Mouse (Mus musculus): ENCODE measurements around the gene Gprc5b. TPM values are rescaled to one million over a fixed set of nuclear protein-coding genes. Genes with fewer than 3 reads are reported as not detected.

Gene Gprc5b
- polyA plus RNA-seq, 1 experiment = 18.9 TPM

GRCm38 (mm10) chr7:118968870-118969269 lies 26.1 kb downstream of the Gprc5b start:
- DNase-seq = no peak
- Histone ChIP-seq H3K36me3 (ENCODE audit: control insufficient read depth, insufficient read depth, low read length) (no peaks in the 10 kb centered on the region), H3K27me3 (replicated peaks; ENCODE audit: control insufficient read depth, insufficient read depth, low read length) (no peaks in the 10 kb centered on the region), H3K27ac (ENCODE audit: insufficient read depth, low read depth, low read length) (no peak overlapping the region), H3K4me3 (ENCODE audit: insufficient read depth, low read depth, low read length) (no peak overlapping the region), H3K4me1 (ENCODE audit: control insufficient read depth, insufficient read depth, low read length) (no peaks in the 10 kb centered on the region)
- 96% methylated on average over 3 of the region's 3 CpGs for WGBS
- TF ChIP-seq POLR2A (IDR thresholded peaks at IDR 0.05; ENCODE audit: low read depth, low read length) = no peak
- TF ChIP-seq CTCF (conservative IDR thresholded peaks at IDR 0.05; ENCODE audit: insufficient read depth, insufficient read length, low read depth, low read length) = no peak

GRCm38 (mm10) chr7:118965198-118965597 lies 29.8 kb downstream of the Gprc5b start:
- no peak for DNase-seq
- H3K4me3 ChIP-seq (ENCODE audit: insufficient read depth, low read depth, low read length) = no peak overlapping the region
- no peaks in the 10 kb centered on the region for H3K36me3 ChIP-seq (ENCODE audit: control insufficient read depth, insufficient read depth, low read length)
- TF ChIP-seq CTCF (conservative IDR thresholded peaks at IDR 0.05; ENCODE audit: insufficient read depth, insufficient read length, low read depth, low read length) = no peak
- 38% methylated on average over 7 of the region's 7 CpGs for WGBS
- no peak overlapping the region for H3K27ac ChIP-seq (ENCODE audit: insufficient read depth, low read depth, low read length)
- H3K27me3 ChIP-seq (replicated peaks; ENCODE audit: control insufficient read depth, insufficient read depth, low read length) = no peaks in the 10 kb centered on the region
- no peaks in the 10 kb centered on the region for H3K4me1 ChIP-seq (ENCODE audit: control insufficient read depth, insufficient read depth, low read length)

- no peak for DNase-seq
- H3K4me1 ChIP-seq (ENCODE audit: control insufficient read depth, insufficient read depth, low read length) = no peaks in the 10 kb centered on the region
- TF ChIP-seq CTCF (conservative IDR thresholded peaks at IDR 0.05; ENCODE audit: insufficient read depth, insufficient read length, low read depth, low read length) (no peak), POLR2A (IDR thresholded peaks at IDR 0.05; ENCODE audit: low read depth, low read length) (no peak)
- H3K27ac ChIP-seq (ENCODE audit: insufficient read depth, low read depth, low read length) = no peak overlapping the region
- H3K27me3 ChIP-seq (replicated peaks; ENCODE audit: control insufficient read depth, insufficient read depth, low read length) = no peaks in the 10 kb centered on the region
- no peaks in the 10 kb centered on the region for H3K36me3 ChIP-seq (ENCODE audit: control insufficient read depth, insufficient read depth, low read length)
- WGBS = 10% methylated on average over 3 of the region's 3 CpGs
- H3K4me3 ChIP-seq (ENCODE audit: insufficient read depth, low read depth, low read length) = no peak overlapping the region
These were observed 30.2 kb downstream of the Gprc5b start for GRCm38 (mm10) chr7:118964777-118965176.

- no peak overlapping the region for H3K4me3 ChIP-seq (ENCODE audit: insufficient read depth, low read depth, low read length)
- no peak for DNase-seq
- H3K27me3 ChIP-seq (replicated peaks; ENCODE audit: control insufficient read depth, insufficient read depth, low read length) = no peaks in the 10 kb centered on the region
- no peaks in the 10 kb centered on the region for H3K36me3 ChIP-seq (ENCODE audit: control insufficient read depth, insufficient read depth, low read length)
- no peak for TF ChIP-seq POLR2A (IDR thresholded peaks at IDR 0.05; ENCODE audit: low read depth, low read length)
- TF ChIP-seq CTCF (conservative IDR thresholded peaks at IDR 0.05; ENCODE audit: insufficient read depth, insufficient read length, low read depth, low read length) = no peak
- no peak overlapping the region for H3K27ac ChIP-seq (ENCODE audit: insufficient read depth, low read depth, low read length)
- 61% methylated on average over 7 of the region's 7 CpGs for WGBS
- no peaks in the 10 kb centered on the region for H3K4me1 ChIP-seq (ENCODE audit: control insufficient read depth, insufficient read depth, low read length)
These were observed 35.8 kb downstream of the Gprc5b start for GRCm38 (mm10) chr7:118959209-118959608.

- 83% methylated on average over 4 of the region's 4 CpGs for WGBS
- H3K36me3 ChIP-seq (ENCODE audit: control insufficient read depth, insufficient read depth, low read length) = no peaks in the 10 kb centered on the region
These were observed 38.3 kb downstream of the Gprc5b start for GRCm38 (mm10) chr7:118956616-118957246.

DNA sequence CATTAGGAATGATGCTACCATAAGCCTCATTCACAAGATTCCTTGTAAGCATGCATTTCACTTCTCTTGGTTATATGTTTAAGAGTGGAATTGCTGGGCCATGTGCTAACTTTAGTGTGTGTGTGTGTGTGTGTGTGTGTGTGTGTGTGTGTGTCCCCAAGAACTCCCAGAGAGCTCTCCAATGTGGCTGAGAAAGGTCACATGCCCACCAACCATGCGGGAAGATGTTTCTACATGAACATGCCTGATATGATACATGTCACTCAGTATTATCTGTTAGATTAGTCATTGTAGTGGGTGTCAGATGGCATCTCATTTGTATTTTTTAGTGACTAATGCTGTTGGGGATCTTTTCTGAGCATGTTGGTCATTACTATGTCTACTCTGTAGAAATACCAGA lies 40.0 kb downstream of the Gprc5b start:
- 100% methylated on average over 1 of the region's 1 CpGs for WGBS
- TF ChIP-seq CTCF (conservative IDR thresholded peaks at IDR 0.05; ENCODE audit: insufficient read depth, insufficient read length, low read depth, low read length) (no peak), POLR2A (IDR thresholded peaks at IDR 0.05; ENCODE audit: low read depth, low read length) (no peak)
- Histone ChIP-seq H3K4me3 (ENCODE audit: insufficient read depth, low read depth, low read length) (no peak overlapping the region), H3K4me1 (ENCODE audit: control insufficient read depth, insufficient read depth, low read length) (no peaks in the 10 kb centered on the region), H3K36me3 (ENCODE audit: control insufficient read depth, insufficient read depth, low read length) (no peaks in the 10 kb centered on the region), H3K27ac (ENCODE audit: insufficient read depth, low read depth, low read length) (no peak overlapping the region), H3K27me3 (replicated peaks; ENCODE audit: control insufficient read depth, insufficient read depth, low read length) (no peaks in the 10 kb centered on the region)
- DNase-seq = no peak

More at GRCm38 (mm10) chr7:118956616-118957246, 38.3 kb downstream of the Gprc5b start:
- no peak for DNase-seq
- Histone ChIP-seq H3K4me1 (ENCODE audit: control insufficient read depth, insufficient read depth, low read length) (no peaks in the 10 kb centered on the region), H3K27me3 (replicated peaks; ENCODE audit: control insufficient read depth, insufficient read depth, low read length) (no peaks in the 10 kb centered on the region), H3K4me3 (ENCODE audit: insufficient read depth, low read depth, low read length) (no peak overlapping the region), H3K27ac (ENCODE audit: insufficient read depth, low read depth, low read length) (no peak overlapping the region)
- TF ChIP-seq POLR2A (IDR thresholded peaks at IDR 0.05; ENCODE audit: low read depth, low read length) = no peak
- no peak for TF ChIP-seq CTCF (conservative IDR thresholded peaks at IDR 0.05; ENCODE audit: insufficient read depth, insufficient read length, low read depth, low read length)

DNA sequence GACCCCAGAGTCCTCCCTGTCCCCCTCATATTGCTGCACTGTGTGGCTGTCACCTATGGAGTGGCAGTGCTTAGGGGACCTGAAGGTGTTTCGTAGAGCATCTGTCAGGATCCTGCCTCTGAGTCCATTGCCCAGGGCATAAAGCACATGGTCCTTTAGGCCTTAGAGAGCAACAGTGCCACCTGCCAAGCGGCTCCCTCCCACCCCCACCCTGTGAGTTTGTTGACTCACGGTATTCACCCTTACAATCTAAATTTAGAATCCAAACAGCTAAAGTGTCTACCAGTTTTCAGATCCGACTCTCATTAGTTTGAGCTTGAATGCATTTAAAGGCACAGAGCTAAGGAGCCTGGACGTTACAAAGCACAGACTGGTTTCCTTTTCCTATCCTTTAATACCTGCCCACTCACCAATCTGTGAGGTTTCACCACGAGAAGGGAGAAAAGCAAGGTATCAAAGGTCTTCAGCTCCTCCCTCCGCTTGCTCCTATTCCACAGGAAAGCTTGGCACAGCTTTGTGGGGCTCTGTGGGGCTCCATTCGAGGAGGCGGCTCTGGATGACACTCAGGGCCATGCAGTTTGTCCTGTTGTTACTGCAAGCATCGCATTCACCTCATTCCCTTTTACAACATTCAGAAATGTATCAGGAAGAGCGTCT lies 41.3 kb downstream of the Gprc5b start:
- H3K27ac ChIP-seq (ENCODE audit: insufficient read depth, low read depth, low read length) = no peak overlapping the region
- no peaks in the 10 kb centered on the region for H3K36me3 ChIP-seq (ENCODE audit: control insufficient read depth, insufficient read depth, low read length)
- no peaks in the 10 kb centered on the region for H3K27me3 ChIP-seq (replicated peaks; ENCODE audit: control insufficient read depth, insufficient read depth, low read length)
- no peak overlapping the region for H3K4me3 ChIP-seq (ENCODE audit: insufficient read depth, low read depth, low read length)
- TF ChIP-seq CTCF (conservative IDR thresholded peaks at IDR 0.05; ENCODE audit: insufficient read depth, insufficient read length, low read depth, low read length) (no peak), POLR2A (IDR thresholded peaks at IDR 0.05; ENCODE audit: low read depth, low read length) (no peak)
- WGBS = 59% methylated on average over 11 of the region's 11 CpGs
- no peak for DNase-seq
- H3K4me1 ChIP-seq (ENCODE audit: control insufficient read depth, insufficient read depth, low read length) = no peaks in the 10 kb centered on the region
